Mouse (Mus musculus): ENCODE measurements around the gene Phka1.

GRCm38 (mm10) chrX:102478965-102479364, 165.1 kb downstream of the Phka1 start:
- TF ChIP-seq RCOR1 (IDR thresholded peaks at IDR 0.05; ENCODE audit: low read depth, low read length) (no peak), MYB (IDR thresholded peaks at IDR 0.05; ENCODE audit: low read depth, low read length) (no peak), ZMIZ1 (IDR thresholded peaks at IDR 0.05; ENCODE audit: low read depth, low read length) (no peak), POLR2A (IDR thresholded peaks at IDR 0.05; ENCODE audit: control insufficient read depth in 1 of 2, insufficient read depth in 1 of 2, low read depth in 1 of 2, low read length in 2 of 2, poor library complexity in 1 of 2) (no peak), CTCF (IDR thresholded peaks at IDR 0.05 in 2 of 3, conservative IDR thresholded peaks at IDR 0.05 in 1 of 3; ENCODE audit: control insufficient read depth in 1 of 3, insufficient read depth in 1 of 3, low read depth in 2 of 3, low read length in 3 of 3, poor library complexity in 1 of 3, severe bottlenecking in 1 of 3) (peak; percentile 8 to 74 (median 58); a peak in 4 of 6 replicates), TBP (IDR thresholded peaks at IDR 0.05; ENCODE audit: low read depth, low read length) (no peak)
